Mouse (Mus musculus): ENCODE data around the gene Tgfbr2. TPM values are rescaled to one million over a fixed set of nuclear protein-coding genes. Genes with fewer than 3 reads are reported as not detected.

The Tgfbr2 gene
- polyA plus RNA-seq (2015; fragmentation: Nextera tagmentation; extraction: Ambion mirVana), result 7.2 and 13.3 TPM in 2 replicates

DNA sequence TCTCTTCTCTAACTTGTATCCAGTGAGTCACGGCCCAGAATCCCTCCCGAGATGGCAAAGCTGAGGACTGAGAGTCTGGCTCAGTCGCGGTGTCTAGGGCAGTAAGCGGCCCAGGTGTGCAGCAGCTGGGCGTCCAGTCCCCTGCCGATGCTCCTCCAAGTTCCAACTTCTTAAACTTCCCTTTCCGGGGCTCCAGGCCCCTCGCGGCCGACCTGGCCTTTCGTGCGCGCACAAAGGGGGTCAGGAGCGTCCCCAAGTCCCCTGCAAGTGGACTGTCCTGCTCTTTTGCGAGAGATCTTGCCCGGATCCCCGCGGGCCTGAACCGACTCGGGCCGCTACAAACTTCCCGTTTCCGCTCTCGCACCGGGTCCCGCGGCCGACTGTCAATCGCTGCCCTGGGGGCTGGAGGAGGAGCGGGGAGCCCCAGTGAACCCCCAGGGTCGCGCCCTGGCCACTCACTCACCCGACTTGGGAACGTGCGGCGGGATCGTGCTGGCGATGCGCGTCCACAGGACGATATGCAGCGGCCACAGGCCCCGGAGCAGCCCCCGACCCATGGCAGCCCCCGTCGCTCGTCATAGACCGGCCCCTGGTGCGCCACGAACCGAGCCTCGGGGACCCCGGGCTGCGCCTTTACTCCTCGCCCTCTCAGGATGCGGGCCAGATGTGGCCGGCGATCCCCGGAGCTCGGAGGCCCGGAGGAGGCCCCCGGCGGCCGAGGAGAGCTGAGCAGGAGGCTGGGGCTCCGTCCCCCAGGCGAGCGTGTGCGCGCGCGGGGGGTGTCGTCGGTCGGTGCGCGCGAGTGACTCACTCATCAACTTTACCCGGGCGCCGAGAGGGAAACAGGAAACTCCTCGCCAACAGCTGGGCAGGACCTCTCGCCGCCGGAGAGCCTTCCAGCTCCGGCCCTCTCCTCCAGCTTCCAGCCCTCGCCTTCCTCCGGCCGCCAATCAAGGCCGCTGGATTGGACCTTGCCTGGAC is at the start of gene Tgfbr2:
Tgfbr2 (minus strand) TSS at position 880 of the 981 bp plus-strand sequence.
- peak within 1 kb of the TSS; percentile 76 for H3K27ac ChIP-seq (replicated peaks)
- H3K9me3 ChIP-seq (replicated peaks), result no peaks in the 10 kb centered on the region
- peak within 1 kb of the TSS; percentile 63 for H3K9ac ChIP-seq (replicated peaks)
- peak; percentile 53; the same call in 1 of the 2 replicates for ATAC-seq (ENCODE audit: low FRiP score)
- peak within 1 kb of the TSS; percentile 95 for H3K4me2 ChIP-seq
- WGBS, result under 1% methylated on average over 82 of the region's 90 CpGs
- no peaks in the 10 kb centered on the region for H3K36me3 ChIP-seq
- peak within 1 kb of the TSS; percentile 51 for H3K4me3 ChIP-seq (replicated peaks)
- peaks cover 18% of the 10 kb centered on the region for H3K4me1 ChIP-seq
- H3K27me3 ChIP-seq (replicated peaks), result peaks cover 30% of the 10 kb centered on the region

DNA sequence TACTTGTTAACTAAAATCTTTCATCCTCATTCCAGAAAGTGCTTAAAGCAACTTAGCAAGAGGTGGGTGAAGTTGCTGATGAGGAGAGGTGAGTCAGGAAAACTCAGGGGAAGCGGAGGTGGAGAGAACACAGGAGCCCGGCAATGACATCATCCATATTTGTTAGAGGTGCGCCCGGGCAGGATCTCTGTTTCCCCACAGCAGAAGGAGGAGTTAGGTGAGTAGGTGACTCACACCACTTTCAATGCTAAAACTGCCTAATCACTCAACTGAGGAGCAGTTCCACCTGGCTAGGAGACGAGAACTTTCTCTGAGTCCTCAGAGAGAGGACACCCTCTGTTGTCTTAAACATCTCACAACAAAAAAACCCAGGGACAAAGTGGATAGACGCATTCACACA is 48.2 kb upstream of the Tgfbr2 start:
- Histone ChIP-seq H3K4me3 (replicated peaks) (no peak overlapping the region), H3K9ac (replicated peaks) (no peak overlapping the region), H3K4me1 (peaks cover 4% of the 10 kb centered on the region; the same call in 1 of the 2 replicates), H3K9me3 (replicated peaks) (no peaks in the 10 kb centered on the region), H3K36me3 (no peaks in the 10 kb centered on the region), H3K4me2 (no peak overlapping the region), H3K27ac (replicated peaks) (no peak overlapping the region), H3K27me3 (replicated peaks) (no peaks in the 10 kb centered on the region)
- WGBS, result 88% methylated on average over 6 of the region's 6 CpGs
- no peak for ATAC-seq (ENCODE audit: low FRiP score)

DNA sequence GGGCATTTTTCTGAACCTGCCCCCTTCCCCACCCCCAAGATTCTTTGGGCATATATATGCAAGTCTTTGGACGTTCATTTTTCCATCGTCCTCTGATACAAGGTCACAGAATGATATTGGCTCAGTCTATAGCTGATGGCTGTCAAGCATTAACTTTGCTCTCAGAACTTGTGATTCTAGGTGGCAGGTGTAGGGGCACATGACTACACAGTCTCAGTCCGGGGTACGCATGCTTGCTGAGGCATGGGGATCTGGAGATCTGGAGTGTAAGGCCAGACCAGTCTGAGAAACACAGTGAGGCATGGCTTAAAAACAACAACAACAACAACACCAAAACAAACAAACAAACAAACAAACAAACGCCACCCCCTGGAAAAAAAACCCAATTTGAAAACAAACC is 47.5 kb upstream of the Tgfbr2 start:
- ATAC-seq (ENCODE audit: low FRiP score), result no peak

DNA sequence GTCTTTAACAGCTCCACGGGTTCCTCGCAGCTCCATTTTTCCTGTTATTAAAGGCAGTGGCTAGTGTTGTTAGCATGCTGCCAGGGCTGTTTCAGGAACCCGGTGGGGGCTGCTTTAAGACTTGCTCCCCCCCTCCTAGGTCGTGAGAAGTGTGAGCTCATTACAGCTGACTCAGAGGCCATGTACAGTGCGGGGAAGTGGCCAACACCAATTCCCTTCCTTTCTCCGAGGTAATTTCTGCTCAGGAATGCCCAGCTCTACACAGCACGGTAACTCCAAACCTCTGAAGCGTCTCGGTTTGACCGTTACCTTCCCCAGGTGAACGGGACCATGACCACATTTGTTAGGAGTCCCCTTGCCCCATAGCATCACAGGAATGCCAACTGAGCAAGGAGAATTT is 46.8 kb upstream of the Tgfbr2 start:
- Histone ChIP-seq H3K9me3 (replicated peaks) (no peaks in the 10 kb centered on the region), H3K36me3 (no peaks in the 10 kb centered on the region), H3K4me2 (no peak overlapping the region), H3K9ac (replicated peaks) (no peak overlapping the region), H3K4me3 (replicated peaks) (no peak overlapping the region), H3K4me1 (peaks cover 4% of the 10 kb centered on the region; the same call in 1 of the 2 replicates), H3K27ac (replicated peaks) (no peak overlapping the region), H3K27me3 (replicated peaks) (no peaks in the 10 kb centered on the region)
- 70% methylated on average over 11 of the region's 11 CpGs for WGBS
- ATAC-seq (ENCODE audit: low FRiP score), result no peak

More for the DNA sequence above, 47.5 kb upstream of the Tgfbr2 start:
- H3K4me3 ChIP-seq (replicated peaks), result no peak overlapping the region
- H3K9me3 ChIP-seq (replicated peaks), result no peaks in the 10 kb centered on the region
- H3K27me3 ChIP-seq (replicated peaks), result no peaks in the 10 kb centered on the region
- H3K9ac ChIP-seq (replicated peaks), result no peak overlapping the region
- WGBS, result 95% methylated on average over 5 of the region's 5 CpGs
- H3K4me2 ChIP-seq, result no peak overlapping the region
- H3K4me1 ChIP-seq, result peaks cover 4% of the 10 kb centered on the region; the same call in 1 of the 2 replicates
- no peaks in the 10 kb centered on the region for H3K36me3 ChIP-seq
- H3K27ac ChIP-seq (replicated peaks), result no peak overlapping the region

DNA sequence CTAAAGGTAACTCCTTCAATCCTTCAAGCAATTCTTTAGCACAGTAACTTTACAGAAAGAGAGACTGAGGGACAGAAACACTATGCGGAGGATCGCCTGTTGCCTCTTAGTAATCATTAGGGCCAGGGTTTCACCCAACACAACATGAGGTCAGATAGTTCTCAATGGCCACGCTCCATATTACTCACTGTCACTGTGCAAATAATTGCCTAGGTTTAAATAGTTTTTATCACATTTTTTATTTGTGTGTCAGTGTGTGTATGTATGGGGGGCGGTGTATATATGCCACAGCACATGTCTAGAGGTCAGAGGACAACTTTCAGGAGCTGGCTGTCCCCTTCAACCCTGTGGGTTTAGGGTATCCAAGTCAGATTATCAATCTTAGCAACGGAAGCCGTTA is 46.4 kb upstream of the Tgfbr2 start:
- Histone ChIP-seq H3K9ac (replicated peaks) (no peak overlapping the region), H3K4me3 (replicated peaks) (no peak overlapping the region), H3K4me1 (peaks cover 4% of the 10 kb centered on the region; the same call in 1 of the 2 replicates), H3K4me2 (no peak overlapping the region), H3K9me3 (replicated peaks) (no peaks in the 10 kb centered on the region), H3K27me3 (replicated peaks) (no peaks in the 10 kb centered on the region), H3K36me3 (no peaks in the 10 kb centered on the region), H3K27ac (replicated peaks) (no peak overlapping the region)
- ATAC-seq (ENCODE audit: low FRiP score), result no peak
- WGBS, result 81% methylated on average over 6 of the region's 6 CpGs

DNA sequence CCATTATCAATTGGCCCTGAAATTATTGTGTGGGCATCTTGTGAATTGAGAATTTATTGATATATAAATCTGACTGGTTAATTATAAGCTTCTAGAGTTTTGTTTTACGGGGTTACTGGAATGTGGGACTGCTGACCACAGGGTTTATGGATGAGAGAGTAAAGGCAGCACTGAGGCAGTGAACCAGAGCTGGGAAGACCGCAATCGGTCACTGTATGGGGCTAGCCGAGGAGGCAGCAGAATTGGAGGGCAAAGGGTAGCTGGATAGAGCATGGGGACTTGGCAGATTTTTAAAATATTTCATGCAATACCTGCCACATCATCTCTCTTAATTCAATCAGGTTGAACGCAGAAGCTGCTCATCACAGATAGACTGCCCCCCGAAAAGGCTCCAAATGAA is 45.5 kb upstream of the Tgfbr2 start:
- no peaks in the 10 kb centered on the region for H3K27me3 ChIP-seq (replicated peaks)
- H3K9ac ChIP-seq (replicated peaks), result no peak overlapping the region
- no peak overlapping the region for H3K4me3 ChIP-seq (replicated peaks)
- H3K9me3 ChIP-seq (replicated peaks), result no peaks in the 10 kb centered on the region
- H3K27ac ChIP-seq (replicated peaks), result no peak overlapping the region
- ATAC-seq (ENCODE audit: low FRiP score), result no peak
- H3K4me2 ChIP-seq, result no peak overlapping the region
- no peaks in the 10 kb centered on the region for H3K36me3 ChIP-seq
- 90% methylated on average over 6 of the region's 6 CpGs for WGBS
- peaks cover 4% of the 10 kb centered on the region; the same call in 1 of the 2 replicates for H3K4me1 ChIP-seq

DNA sequence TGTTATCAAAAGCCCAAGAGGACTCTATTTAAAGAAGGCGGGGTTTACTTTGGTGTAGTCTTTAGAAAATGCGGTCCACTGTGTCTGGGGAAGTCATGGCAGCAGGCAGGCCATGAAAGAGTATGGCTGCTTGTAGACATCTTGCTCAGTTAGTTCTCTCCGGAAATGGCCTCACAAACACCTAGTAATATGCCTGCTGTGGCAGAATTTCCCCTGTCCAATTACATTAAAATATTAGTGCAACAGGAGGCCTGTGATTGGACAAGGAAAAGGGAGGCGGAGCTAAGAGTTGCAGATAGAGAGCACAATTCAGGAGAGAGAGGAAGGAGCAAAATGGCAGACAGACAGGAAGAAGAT is 45.0 kb upstream of the Tgfbr2 start:
- Histone ChIP-seq H3K36me3 (no peaks in the 10 kb centered on the region), H3K9me3 (replicated peaks) (no peaks in the 10 kb centered on the region), H3K27ac (replicated peaks) (no peak overlapping the region), H3K4me1 (peaks cover 4% of the 10 kb centered on the region; the same call in 1 of the 2 replicates), H3K9ac (replicated peaks) (no peak overlapping the region), H3K27me3 (replicated peaks) (no peaks in the 10 kb centered on the region), H3K4me2 (no peak overlapping the region), H3K4me3 (replicated peaks) (no peak overlapping the region)
- ATAC-seq (ENCODE audit: low FRiP score), result no peak
- 90% methylated on average over 4 of the region's 4 CpGs for whole genome bisulfite sequencing

DNA sequence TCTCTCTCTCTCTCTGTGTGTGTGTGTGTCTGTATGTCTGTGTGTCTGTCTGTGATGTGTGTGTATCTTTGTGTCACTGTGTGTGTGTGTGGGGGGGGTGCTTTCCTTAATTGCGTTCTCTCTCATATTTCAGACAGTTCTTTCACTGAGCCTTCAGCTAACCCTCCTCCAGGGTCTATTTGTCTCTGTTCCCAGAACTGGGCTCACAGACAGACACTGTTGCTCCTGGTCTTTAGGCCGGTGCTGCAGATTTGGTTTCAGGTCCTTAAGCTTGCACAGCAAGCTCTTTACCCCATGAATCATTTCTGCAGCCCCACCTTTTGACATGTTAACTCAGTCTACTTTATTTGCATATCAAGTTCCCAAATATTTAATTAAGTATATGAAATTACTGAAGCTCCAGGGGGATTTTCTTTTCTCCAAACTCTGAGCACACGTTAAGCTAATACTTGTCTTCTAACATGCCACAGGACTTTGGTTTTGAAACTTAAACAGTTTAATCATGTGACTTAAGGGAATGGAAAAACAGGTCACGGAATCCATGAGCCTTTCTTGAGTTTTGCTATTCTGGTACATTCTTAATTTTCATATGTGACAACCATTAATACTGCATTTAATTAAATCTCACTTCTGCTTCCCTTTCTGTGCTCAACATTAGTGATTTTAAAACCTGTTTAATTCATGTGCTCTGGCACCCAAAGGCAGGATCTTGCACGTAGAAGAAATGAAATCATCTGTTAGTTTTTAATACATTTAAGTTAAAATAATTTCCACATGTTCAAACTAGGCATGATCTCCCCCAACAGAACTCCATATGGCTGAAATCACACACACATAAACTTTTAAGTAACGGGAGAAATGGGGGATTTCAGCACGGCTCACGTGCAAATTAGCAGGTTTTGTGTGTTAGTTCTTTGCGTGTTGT is 44.3 kb upstream of the Tgfbr2 start:
- no peak for ATAC-seq (ENCODE audit: low FRiP score)
- H3K27ac ChIP-seq (replicated peaks), result 0 out of 2 replicates have a peak overlapping the region, but pooled peaks have one; percentile 13
- H3K4me3 ChIP-seq (replicated peaks), result no peak overlapping the region
- peaks cover 4% of the 10 kb centered on the region; the same call in 1 of the 2 replicates for H3K4me1 ChIP-seq
- no peak overlapping the region for H3K9ac ChIP-seq (replicated peaks)
- no peaks in the 10 kb centered on the region for H3K36me3 ChIP-seq
- H3K9me3 ChIP-seq (replicated peaks), result no peaks in the 10 kb centered on the region
- whole genome bisulfite sequencing, result 78% methylated on average over 9 of the region's 9 CpGs
- H3K27me3 ChIP-seq (replicated peaks), result no peaks in the 10 kb centered on the region
- no peak overlapping the region for H3K4me2 ChIP-seq

DNA sequence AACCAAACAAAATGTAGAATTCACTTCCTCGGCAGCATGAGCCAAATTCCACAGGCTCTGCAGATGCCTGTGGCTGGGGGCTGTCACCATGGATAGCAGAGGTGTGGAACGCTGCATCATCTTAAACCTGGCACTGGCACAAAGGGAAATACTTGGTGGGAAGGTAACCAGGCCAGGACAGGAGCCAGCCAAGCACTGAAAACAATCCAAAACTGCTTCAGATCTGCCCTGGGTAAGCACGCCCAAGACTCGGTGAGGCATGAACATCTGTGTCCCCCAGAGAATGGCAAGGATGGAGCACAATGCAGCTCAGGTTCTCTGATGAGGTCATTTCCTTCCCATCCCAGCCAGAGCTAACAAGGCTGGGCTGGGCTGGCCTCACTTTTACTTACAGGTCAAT is 43.6 kb upstream of the Tgfbr2 start:
- H3K9me3 ChIP-seq (replicated peaks), result no peaks in the 10 kb centered on the region
- ATAC-seq (ENCODE audit: low FRiP score), result no peak
- H3K4me3 ChIP-seq (replicated peaks), result no peak overlapping the region
- H3K4me2 ChIP-seq, result no peak overlapping the region
- no peak overlapping the region for H3K9ac ChIP-seq (replicated peaks)
- no peaks in the 10 kb centered on the region for H3K36me3 ChIP-seq
- WGBS, result 57% methylated on average over 4 of the region's 4 CpGs
- no peaks in the 10 kb centered on the region for H3K27me3 ChIP-seq (replicated peaks)
- H3K4me1 ChIP-seq, result peaks cover 4% of the 10 kb centered on the region; the same call in 1 of the 2 replicates
- no peak overlapping the region; the same call in 1 of the 2 replicates for H3K27ac ChIP-seq (replicated peaks)

DNA sequence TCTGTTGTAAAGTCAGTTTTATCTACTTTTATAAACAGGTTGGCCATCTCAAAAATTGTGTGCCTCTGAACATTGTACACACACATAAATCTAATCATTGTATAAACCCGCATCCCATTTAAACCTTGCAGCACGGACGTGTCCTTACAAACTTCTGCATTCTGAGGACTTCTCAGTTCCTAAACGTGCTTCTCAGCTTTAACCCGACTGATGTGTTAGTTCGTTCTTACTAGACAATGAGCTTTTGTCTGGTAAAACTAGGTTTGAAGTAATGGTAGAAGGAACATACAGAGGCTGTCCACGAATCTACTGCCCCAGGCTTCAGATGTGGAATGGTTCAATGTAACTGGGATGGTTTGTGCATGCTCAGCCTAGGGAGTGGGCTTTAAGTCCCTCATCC is 41.9 kb upstream of the Tgfbr2 start:
- Histone ChIP-seq H3K4me3 (replicated peaks) (no peak overlapping the region), H3K27me3 (replicated peaks) (no peaks in the 10 kb centered on the region), H3K27ac (replicated peaks) (no peak overlapping the region), H3K4me2 (no peak overlapping the region), H3K9me3 (replicated peaks) (no peaks in the 10 kb centered on the region), H3K4me1 (peaks cover 8% of the 10 kb centered on the region; the same call in 1 of the 2 replicates), H3K36me3 (no peaks in the 10 kb centered on the region), H3K9ac (replicated peaks) (no peak overlapping the region)
- 87% methylated on average over 7 of the region's 7 CpGs for WGBS
- no peak for ATAC-seq (ENCODE audit: low FRiP score)

DNA sequence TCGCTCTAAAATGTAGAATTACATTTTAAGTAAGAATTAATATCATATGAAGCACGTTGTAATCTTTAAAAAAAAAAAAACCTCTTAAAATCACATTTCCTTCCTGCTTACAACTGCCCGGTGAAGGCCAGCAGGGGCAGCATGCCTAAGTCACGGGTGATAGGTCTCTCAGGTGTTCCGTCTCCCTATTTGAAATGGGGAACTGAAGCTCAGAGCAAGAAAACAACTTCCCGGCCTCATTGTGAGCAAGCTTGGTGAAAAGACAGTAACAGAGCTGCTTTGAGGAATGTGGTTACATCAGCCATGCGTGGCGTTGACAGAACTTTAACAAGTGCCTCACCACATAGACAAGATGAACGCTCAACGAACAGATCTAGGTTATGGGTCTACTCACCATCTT is 41.5 kb upstream of the Tgfbr2 start:
- Histone ChIP-seq H3K27ac (replicated peaks) (no peak overlapping the region), H3K9ac (replicated peaks) (no peak overlapping the region), H3K4me1 (peaks cover 8% of the 10 kb centered on the region; the same call in 1 of the 2 replicates), H3K36me3 (no peaks in the 10 kb centered on the region), H3K27me3 (replicated peaks) (no peaks in the 10 kb centered on the region), H3K4me3 (replicated peaks) (no peak overlapping the region), H3K4me2 (no peak overlapping the region), H3K9me3 (replicated peaks) (no peaks in the 10 kb centered on the region)
- ATAC-seq (ENCODE audit: low FRiP score), result no peak
- WGBS, result 90% methylated on average over 10 of the region's 10 CpGs
